Mouse (Mus musculus): ENCODE measurements around the gene Nim1k.

- TF ChIP-seq POLR2A (IDR thresholded peaks at IDR 0.05; ENCODE audit: borderline replicate concordance, extremely low read depth, insufficient read depth, insufficient read length, poor library complexity, severe bottlenecking) (no peak), CTCF (IDR thresholded peaks at IDR 0.05; ENCODE audit: borderline replicate concordance, extremely low read depth, insufficient read depth, insufficient read length) (no peak)
Measured at GRCm38 (mm10) chr13:119707906-119708305, 47.8 kb downstream of the Nim1k start.

Measured in brain, embryonic 14.5 days (tissue).